Mouse (Mus musculus) right cerebral cortex, postnatal 10 days (tissue): ENCODE data around the gene Pik3r3.
"Not testable (repeated sequence)": the region's sequence is repeated elsewhere in the genome, so short reads cannot be mapped to it uniquely, and the experiment has no call there.

ENCODE experiments used
- DNase-seq, 2 experiments: peaks; one replicate each; pipeline ENCODE4 v3.0.0; 2021; ENCODE audit warnings: low spot score in 2 of 2

The Pik3r3 gene

GRCm38 (mm10) chr4:116219056-116219455, 2.4 kb upstream of the Pik3r3 start:
- DNase-seq = no peak

- no peak for DNase-seq
Measured at GRCm38 (mm10) chr4:116220071-116220650, 1.3 kb upstream of the Pik3r3 start.

GRCm38 (mm10) chr4:116220780-116221139, 658 bp upstream of the Pik3r3 start:
- no peak for DNase-seq

- DNase-seq = peak; percentile 31 to 40
Measured at GRCm38 (mm10) chr4:116221996-116222842, 801 bp downstream of the Pik3r3 start.

- no peak for DNase-seq
Measured at GRCm38 (mm10) chr4:116222843-116223119, 1.4 kb downstream of the Pik3r3 start.

GRCm38 (mm10) chr4:116243377-116243776, 22.0 kb downstream of the Pik3r3 start:
- no peak for DNase-seq

GRCm38 (mm10) chr4:116244240-116244639, 22.8 kb downstream of the Pik3r3 start:
- no peak for DNase-seq

- DNase-seq = not testable (repeated sequence)
Measured at GRCm38 (mm10) chr4:116245926-116246325, 24.5 kb downstream of the Pik3r3 start.

GRCm38 (mm10) chr4:116249986-116250385, 28.6 kb downstream of the Pik3r3 start:
- no peak for DNase-seq

GRCm38 (mm10) chr4:116268220-116268619, 46.8 kb downstream of the Pik3r3 start:
- no peak for DNase-seq

- DNase-seq = no peak
Measured at GRCm38 (mm10) chr4:116282211-116282610, 60.8 kb downstream of the Pik3r3 start.

- no peak for DNase-seq
Measured at GRCm38 (mm10) chr4:116291561-116291960, 70.1 kb downstream of the Pik3r3 start.

- DNase-seq = no peak
Measured at GRCm38 (mm10) chr4:116293296-116293695, 71.9 kb downstream of the Pik3r3 start.

GRCm38 (mm10) chr4:116300878-116301355, 79.5 kb downstream of the Pik3r3 start:
- DNase-seq = no peak

GRCm38 (mm10) chr4:116304551-116304950, 83.1 kb downstream of the Pik3r3 start:
- DNase-seq = no peak

GRCm38 (mm10) chr4:116317575-116317974, 96.2 kb downstream of the Pik3r3 start:
- DNase-seq = no peak

- DNase-seq = no peak
Measured at GRCm38 (mm10) chr4:116322127-116322526, 100.7 kb downstream of the Pik3r3 start.

- DNase-seq = no peak
Measured at GRCm38 (mm10) chr4:116329256-116329655, 107.8 kb downstream of the Pik3r3 start.

- DNase-seq = no peak
Measured at GRCm38 (mm10) chr4:116336294-116336693, 114.9 kb downstream of the Pik3r3 start.

GRCm38 (mm10) chr4:116342119-116342518, 120.7 kb downstream of the Pik3r3 start:
- DNase-seq = peak; percentile 53 to 68

GRCm38 (mm10) chr4:116352496-116352895, 131.1 kb downstream of the Pik3r3 start:
- DNase-seq = no peak
